Mouse (Mus musculus) CD4-positive, CD25-positive, alpha-beta regulatory T cell, adult 2 months (primary cell): ENCODE data around the gene Ano10.

ENCODE experiments used
- DNase-seq: peaks from one replicate; pipeline ENCODE4 v3.0.0-alpha.2; 2012; ENCODE audit warnings: low read depth, low spot score

Ano10 gene

GRCm38 (mm10) chr9:122245471-122245870, 48.8 kb downstream of the Ano10 start:
- DNase-seq: no peak

GRCm38 (mm10) chr9:122244800-122245165, 49.4 kb downstream of the Ano10 start:
- DNase-seq: no peak

DNA sequence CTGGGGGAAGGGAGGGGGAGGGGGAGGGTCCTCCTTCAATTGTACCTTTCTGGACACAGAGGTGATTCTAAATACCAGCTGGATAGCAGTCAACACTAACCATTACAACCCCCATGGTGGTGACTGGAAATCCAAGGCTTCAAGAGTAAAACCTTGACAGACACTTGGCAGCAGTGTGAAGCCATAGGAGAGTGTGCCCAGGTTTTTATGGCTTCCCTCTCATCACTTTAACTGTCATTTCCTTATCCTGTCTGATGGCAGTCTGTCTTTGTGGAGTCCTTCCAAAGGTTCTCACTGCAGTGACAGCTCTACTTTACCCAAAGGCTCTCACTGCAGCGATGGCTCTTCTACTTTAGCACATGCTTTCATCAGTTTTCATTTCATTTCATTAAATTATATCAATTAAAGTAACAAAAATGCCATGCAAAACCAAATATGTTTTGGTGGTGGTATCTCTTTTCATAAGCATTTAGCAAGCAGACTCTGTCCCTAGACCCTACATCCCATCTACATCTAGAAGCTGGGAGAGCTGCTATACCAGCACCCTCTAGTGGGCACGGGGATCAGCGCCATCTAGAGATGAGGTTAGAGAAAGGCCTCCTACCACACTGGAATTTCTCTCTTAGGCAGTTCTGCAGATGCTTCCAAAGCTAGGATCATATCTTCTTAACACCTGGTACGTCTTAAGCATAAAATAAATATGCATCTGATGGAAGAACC, 50.0 kb downstream of the Ano10 start:
- peak; percentile 81 for DNase-seq

GRCm38 (mm10) chr9:122243297-122243696, 50.9 kb downstream of the Ano10 start:
- DNase-seq: no peak

GRCm38 (mm10) chr9:122242856-122243255, 51.4 kb downstream of the Ano10 start:
- DNase-seq: peak; percentile 35

GRCm38 (mm10) chr9:122241812-122242400, 52.3 kb downstream of the Ano10 start:
- peak; percentile 29 for DNase-seq

- peak; percentile 25 for DNase-seq
These were observed 53.5 kb downstream of the Ano10 start for GRCm38 (mm10) chr9:122240629-122241199.

DNA sequence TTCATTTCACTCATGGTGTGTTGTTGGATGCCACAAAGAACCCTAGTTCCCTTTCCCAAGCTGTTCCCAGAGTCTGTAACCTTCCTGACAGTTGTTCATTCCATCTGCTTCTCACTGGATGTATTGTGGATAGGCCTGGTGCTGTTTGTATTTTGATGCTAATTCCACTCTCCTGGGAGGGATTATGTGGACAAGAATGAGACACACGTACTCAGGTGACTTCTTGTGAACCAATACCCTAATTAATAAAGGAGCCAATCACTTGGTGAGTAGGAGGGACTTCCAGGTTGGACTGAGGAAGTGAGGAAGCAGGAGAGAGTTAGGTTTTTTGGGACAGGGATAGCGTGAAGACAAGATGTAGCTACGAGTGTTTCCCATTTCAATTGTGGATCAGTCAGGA, 59.5 kb downstream of the Ano10 start:
- no peak for DNase-seq

DNA sequence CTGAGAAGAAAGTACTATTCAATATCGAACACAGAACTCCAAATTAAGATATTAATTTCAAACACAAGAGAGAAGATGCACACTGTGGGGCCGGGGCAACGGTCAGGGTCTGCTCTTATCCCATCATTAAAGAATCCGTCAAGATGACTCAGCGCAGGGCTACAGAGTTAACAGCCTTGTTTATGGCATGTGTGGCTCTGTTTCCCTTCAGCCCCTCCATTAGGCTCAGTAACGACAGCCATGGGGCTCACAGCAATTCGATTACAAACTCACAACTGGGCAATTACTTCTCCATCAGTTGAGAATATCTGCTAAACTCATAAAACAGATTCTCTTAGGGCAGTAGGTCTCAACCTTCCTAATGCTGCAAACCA, 60.3 kb downstream of the Ano10 start:
- DNase-seq: no peak

DNA sequence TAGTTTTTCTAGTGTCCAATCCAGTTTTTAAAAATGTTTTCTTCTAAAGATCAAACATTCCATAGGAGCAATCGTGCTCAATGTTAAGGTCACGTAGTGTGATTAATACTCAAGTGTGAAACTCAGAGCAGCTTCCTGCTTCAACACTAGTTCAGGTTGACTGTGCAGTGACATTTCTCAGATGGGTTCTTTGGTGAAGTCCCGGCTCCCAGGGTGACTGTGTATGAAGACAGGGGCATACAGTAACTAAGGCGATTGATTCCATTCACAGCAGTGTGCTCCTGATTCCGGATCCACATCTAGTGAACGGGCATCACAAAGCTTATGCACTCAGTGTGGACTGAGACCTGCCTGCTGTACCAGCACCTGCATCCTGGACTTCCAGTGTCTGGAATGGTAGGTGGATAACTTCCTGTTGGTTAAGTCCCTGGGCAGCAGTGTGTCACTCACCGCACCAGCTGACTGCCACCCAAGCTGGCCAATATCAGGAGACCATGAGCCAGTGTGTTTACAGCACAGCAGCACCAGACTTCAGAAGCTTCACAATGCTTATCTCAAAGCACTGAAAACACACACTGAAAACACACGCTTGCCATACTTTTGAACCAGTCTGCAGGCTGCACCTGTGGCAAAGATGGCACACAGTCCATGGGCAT, 60.8 kb downstream of the Ano10 start:
- DNase-seq: peak; percentile 61

GRCm38 (mm10) chr9:122232912-122233311, 61.3 kb downstream of the Ano10 start:
- DNase-seq: peak; percentile 71

- DNase-seq: peak; percentile 16
These were observed 63.5 kb downstream of the Ano10 start for GRCm38 (mm10) chr9:122230701-122231100.

DNA sequence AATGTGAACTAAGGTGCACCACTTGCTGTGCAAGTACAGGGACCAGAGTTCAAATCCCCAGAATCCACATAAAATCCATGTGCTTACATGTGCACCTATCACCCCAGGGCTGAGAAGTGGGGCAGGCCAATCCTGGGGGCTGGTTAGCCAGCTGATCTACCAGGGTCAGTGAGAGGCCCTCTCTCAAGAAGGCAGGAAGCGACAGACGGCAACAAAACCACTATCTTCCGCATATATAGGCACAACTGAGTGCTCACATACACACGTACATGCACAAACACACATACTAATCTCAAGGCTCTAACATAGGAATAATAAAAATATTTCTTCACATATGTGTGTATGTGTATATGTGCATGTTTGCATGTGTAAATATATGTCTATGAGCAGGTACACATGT, 67.8 kb downstream of the Ano10 start:
- peak; percentile 38 for DNase-seq

DNA sequence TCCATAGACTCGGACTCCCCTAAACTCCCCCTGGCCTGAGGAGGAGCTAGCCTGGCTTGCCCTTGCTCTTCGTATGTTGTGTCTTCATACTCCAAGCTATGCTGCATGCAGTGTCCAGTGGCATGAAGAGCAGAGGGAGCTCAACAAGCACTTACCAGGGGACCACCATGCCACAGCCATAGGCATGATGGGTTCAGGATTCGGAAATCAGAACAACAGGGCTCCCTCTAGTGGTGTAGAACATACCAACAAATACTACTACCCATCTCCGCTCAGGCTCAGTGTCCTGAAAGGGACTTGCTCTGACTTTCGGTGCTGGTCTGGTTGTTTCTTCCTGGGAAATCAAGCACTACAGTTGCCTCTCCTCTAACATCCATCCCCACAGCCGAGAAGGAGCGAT, 68.9 kb downstream of the Ano10 start:
- peak; percentile 76 for DNase-seq

DNA sequence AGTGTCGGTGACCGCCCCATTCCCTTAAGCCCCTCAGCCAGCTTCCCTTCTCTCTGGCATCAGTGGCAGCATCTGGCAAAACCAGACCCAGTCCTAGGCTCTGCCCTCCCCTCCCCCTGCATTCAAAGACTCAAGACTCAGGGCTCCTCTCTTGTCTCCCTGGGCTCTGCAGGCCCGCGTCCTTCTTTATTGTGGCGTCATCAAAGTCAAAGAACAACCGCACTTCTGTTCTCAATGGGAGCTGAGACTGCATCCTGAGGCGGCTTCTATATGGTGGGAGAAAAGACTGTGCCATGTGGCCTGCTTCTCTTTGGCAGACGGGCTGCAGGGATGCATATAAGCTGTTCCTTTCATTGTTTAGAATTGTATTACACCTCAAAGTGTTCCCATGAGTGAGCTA, 71.2 kb downstream of the Ano10 start:
- DNase-seq: peak; percentile 23

DNA sequence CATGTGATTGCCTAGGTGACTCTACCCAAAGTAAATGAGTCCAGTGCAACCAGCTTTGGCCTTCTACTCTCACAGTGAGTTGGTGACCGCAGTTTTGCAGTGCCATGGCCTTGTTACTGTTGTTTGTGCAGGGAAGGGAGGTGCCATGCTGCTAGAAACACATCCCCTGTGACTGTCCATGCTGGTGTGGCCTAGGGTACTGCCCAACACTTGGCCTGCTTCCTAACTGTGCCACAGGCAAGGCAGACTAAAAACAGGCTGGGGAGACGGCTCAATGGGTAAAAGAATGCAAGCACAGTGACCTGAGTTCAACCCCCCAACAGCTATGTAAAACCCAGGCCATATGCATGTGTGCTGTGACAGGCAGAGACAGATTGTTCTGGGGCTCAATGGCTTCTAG, 74.3 kb downstream of the Ano10 start:
- DNase-seq: no peak

DNA sequence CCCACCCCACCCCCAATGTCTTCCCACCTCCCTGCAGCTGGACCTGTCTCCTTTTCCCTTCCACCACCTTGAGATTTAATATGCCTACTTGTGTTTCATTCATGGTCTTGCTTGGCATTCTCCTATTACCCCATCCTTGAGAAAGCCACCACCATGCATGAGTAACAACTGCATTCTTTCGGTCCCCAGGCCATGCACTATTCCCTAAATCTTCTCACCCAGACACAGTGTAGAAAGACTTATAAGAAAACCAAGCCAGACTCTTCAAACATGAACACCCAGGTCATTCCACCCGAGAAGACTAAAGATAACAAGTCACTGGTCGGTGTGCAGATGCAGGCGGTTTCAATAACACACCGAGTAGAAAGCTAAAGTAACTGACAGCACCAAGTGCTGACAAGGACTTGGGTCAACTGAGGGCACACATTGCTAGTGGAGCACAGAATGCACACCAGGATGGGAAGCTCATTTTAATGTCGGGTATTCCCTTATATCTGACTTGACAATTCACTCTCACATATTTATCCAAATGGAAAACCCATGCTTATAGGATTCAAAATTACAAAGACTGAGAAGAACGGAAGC, 77.2 kb downstream of the Ano10 start:
- no peak for DNase-seq

- DNase-seq: no peak
These were observed 79.1 kb downstream of the Ano10 start for GRCm38 (mm10) chr9:122215118-122215517.

DNA sequence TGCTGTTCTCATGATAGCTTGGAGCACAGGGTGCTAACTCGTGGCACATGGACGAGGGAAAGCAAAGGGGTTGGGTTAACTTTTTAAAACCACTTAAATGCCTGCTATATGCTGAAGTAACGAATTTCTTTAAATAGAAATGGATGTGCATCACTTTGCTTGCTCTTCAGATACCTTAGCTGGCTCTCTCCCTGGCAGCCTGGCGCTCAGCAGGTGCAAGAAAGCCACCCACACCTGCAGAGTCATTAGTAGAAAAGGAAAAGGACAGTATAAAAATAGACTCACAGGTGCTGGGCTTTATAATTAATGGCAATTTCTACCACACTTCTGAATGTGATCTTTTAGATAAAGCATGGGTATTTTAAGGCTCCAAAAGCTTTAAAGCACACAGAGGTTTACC, 85.9 kb downstream of the Ano10 start:
- DNase-seq: no peak

- no peak for DNase-seq
These were observed 88.6 kb downstream of the Ano10 start for GRCm38 (mm10) chr9:122205543-122206200.

DNA sequence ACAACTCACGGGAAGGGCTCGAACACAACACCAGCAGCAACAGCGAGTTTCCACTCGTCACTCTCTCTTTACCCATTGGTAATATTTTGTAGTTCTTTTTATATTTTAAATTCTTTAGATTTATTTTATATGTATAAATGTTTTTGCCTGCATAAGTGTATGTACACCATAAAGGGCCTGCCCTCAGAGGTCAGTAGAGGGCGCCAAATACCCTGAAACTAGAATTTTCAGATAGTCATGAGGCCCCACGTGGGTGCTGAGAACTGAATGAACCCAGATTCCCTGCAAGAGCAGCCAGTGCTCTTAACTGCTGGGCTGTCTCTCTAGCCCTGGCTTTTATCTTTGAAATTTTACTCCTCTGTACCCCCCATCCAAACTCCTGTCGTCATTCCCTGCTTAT, 89.7 kb downstream of the Ano10 start:
- peak; percentile 65 for DNase-seq

GRCm38 (mm10) chr9:122199253-122199652, 95.0 kb downstream of the Ano10 start:
- peak; percentile 77 for DNase-seq
